11 mouse cellular contexts compared by ENCODE assay signal in genomic region chr14:27628701-27629100, GRCm38 (mm10). TPM values are rescaled to one million over a fixed set of nuclear protein-coding genes. Genes with fewer than 3 reads are reported as not detected.
"Had no signal": no experiment of that assay in that cellular context is flagged by ENCODE, and none has a peak within 500 bp of the region (broad histone marks: within the 10 kb centered on the region; RNA-seq: fewer than 3 reads in every experiment).

No protein-coding gene starts in this region.

- DNase-seq: lung, adult 2 months; lung, postnatal 14 days; lung, postnatal 36 days; right cerebral cortex, postnatal 14 days; thymus, adult 18-20 months; thymus, postnatal 14 days; thymus, postnatal 36 days had no signal

RNA-seq across cellular contexts. Expression of gene Erc2, which starts 6.5 kb away (rescaled TPM):
- total RNA-seq: megakaryocyte progenitor cell, adult 5-6 weeks; monocyte, adult 5-6 weeks; neutrophil, adult 5-6 weeks had no signal
- polyA plus RNA-seq: macrophage had no signal
